Mouse (Mus musculus) left cerebral cortex, postnatal 25 days (tissue): ENCODE measurements around the gene Rbm19. TPM values are rescaled to one million over a fixed set of nuclear protein-coding genes. Genes with fewer than 3 reads are reported as not detected.
A peak's percentile ranks its signal among the peaks of the same experiment; 100 is the strongest.
"Not testable (repeated sequence)": the region's sequence is repeated elsewhere in the genome, so short reads cannot be mapped to it uniquely, and the experiment has no call there.

Experiments used
- DNase-seq, 2 experiments: peaks; one replicate each; pipeline ENCODE4 v3.0.0; 2022; ENCODE audit warnings: low spot score in 2 of 2, mixed read lengths in 1 of 2
- intact Hi-C: fragments of 180-260 bp; cut with DNase I; formaldehyde crosslinking; loops from one replicate; pipeline ENCODE4 v1.15.1; 2025
- total RNA-seq, 2 experiments: library from RNA; stranded (reverse); gene quantifications; 2 replicates each; pipeline ENCODE4 v1.2.3; 2021

The Rbm19 gene
- total RNA-seq, result 10 to 100 TPM; 20.1 to 24.7 TPM

DNA sequence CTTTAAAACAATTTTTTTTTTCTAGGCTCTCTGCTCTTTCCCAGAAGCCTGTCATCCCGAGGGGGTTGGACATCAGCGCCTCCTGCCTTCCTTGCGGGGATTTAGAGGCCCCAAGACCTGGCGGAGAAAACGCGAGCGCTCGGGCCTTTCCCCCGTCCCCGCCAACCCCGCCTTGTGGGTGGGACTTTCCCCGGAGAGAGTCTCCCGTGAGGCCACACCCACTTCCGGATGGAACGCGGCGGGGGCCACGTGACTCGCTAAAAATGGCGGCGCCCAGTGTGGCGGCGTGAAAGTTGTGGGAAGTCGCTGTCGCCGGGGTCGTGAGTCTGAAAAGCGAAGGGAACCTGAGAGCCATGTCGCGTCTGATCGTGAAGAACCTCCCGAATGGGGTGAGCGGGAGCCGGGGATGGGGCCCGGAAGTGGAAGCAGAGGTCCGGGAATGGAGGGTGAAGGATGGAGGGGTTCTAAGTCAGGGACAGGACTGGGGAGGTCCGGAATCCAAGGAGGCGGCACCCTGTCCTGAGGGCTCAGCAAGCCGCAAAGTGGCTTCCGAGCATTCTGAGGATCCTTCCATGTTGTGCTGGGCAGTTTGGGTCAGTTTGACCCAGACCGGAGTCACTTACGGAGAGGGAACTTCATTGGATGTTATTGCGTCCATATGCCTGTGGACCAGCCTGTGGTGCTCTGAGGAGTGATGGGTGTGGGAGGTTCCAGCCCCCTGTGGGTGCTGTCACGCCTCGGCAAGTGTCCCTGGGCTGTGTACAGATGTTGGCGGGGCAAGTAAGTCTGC, at the start of gene Rbm19:
TSS of gene Rbm19 (plus strand) at position 205 of the 790 bp plus-strand sequence.
- DNase-seq, result peak; percentile 90 to 95
- intact Hi-C loops, result no loop called here

DNA sequence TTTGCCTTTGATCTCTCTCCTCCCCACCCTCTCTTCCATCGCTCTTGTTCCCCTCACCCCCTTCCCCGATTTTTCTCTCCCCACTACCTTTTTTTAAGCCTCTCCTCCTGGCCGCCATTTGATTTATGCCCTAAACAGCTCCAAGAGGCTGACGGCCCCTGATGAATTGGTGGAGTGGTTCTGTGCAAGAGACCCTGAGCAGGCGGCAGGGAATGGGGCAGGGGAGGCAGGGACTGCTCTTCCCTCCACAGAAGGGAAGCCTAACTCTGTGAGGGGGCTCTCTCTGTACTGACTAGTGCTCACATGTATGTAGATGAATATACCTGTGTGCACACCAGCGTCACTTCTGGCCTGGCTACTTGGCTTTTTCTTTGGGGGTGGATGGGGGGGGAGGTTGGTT, 49.0 kb upstream of the Rbm19 start:
- DNase-seq, result no peak
- intact Hi-C loops, result no loop called here

GRCm38 (mm10) chr5:120074101-120074500, 42.2 kb upstream of the Rbm19 start:
- intact Hi-C loops, result no loop called here

DNA sequence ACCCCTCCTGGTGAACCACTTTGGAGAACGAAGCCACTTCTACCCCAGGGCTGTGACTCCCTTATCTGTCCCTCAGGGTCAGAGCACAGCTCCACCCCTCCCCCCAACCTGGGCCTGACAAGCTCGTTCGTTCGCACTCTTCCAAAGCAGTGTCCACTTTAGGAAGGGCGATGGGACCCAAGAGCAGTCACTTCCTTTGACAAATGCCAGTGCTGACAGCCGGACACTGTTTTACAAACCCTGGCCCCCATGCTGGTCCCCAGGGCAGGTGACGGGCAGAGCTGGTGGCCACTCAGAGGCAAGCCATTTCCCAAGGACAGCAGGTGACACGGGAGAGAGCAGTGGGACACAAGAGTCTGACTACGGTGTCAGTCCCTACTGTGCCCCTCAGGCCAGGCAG, 36.2 kb upstream of the Rbm19 start:
- DNase-seq, result no peak
- intact Hi-C loops, result no loop called here

More at GRCm38 (mm10) chr5:120074101-120074500, 42.2 kb upstream of the Rbm19 start:
- peak in 1 of 2 experiments; percentile 34 for DNase-seq

GRCm38 (mm10) chr5:120080468-120080867, 35.8 kb upstream of the Rbm19 start:
- DNase-seq, result no peak
- intact Hi-C loops, result no loop called here

GRCm38 (mm10) chr5:120088561-120088960, 27.7 kb upstream of the Rbm19 start:
- peak; percentile 84 to 87 for DNase-seq
- intact Hi-C loops, result loop anchor here (1.0 to 5.0 kb wide), 3 partner anchors 221 to 346 kb away; no protein-coding TSS in a partner anchor

DNA sequence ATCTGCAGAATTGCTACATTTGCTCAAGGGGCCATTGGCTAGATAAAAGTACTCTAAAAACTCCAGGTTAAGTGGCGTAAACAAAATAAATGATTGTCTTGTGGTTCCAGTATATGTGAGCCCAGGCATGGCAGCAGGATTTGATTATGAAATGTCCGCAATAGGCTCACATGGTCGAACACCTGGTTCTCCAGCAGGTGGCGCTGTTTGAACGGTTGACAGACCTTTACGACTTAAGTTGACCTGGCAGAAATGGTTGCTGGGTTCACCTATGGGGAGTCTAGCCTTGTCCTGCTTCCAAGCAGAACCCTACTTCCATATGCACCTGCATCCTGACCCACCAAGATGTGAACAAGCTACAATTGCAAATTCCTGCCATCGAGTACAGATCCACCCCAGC, 21.7 kb upstream of the Rbm19 start:
- no peak for DNase-seq
- intact Hi-C loops, result loop anchor here (5.0 kb wide), 1 partner anchor 1312 kb away; no protein-coding TSS in a partner anchor

DNA sequence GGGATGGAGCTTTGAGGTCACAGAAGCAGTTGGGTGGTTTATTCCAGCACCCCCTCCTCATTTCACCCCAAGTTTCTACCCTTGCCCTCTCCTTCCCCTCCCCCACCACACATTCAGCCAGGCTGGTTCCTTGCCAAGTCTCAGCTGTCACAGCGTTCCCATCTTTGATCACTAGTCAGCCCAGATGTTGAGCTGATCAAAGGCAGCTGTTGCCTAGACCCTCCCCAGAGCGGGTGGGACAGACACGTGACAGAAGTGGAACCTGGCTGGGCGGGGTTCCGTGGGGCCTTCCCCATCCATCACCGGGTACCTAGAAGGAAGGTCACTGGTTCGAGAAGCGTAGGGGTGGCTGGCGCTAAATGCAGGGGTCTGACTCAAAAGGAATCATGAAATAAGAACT, 19.2 kb upstream of the Rbm19 start:
- no peak for DNase-seq
- intact Hi-C loops, result no loop called here

DNA sequence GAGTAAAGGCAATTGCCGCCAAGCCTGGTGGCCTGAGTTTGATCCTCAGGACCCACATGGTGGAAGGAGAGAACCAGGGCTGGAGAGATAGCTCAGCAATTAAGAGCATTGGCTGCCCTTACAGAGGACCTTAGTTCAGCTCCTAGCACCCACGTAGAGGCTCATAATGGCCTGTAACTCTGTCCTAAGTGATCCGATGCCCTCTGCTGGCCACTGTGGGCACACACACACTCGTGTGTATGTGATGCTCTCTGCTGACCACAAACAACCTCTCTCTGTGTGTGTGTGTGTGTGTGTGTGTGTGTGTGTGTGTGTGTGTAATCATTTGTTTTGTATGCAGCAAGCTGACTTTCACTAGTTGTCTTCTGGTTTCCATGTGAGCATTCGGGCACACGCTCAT, 15.5 kb upstream of the Rbm19 start:
- intact Hi-C loops, result loop anchor here (5.0 kb wide), 1 partner anchor 1329 kb away; no protein-coding TSS in a partner anchor
- DNase-seq, result no peak

- intact Hi-C loops, result loop anchor here (5.0 kb wide), 1 partner anchor 1330 kb away; no protein-coding TSS in a partner anchor
- no peak for DNase-seq
Observed at GRCm38 (mm10) chr5:120102097-120102496, 14.2 kb upstream of the Rbm19 start.

GRCm38 (mm10) chr5:120102732-120103131, 13.5 kb upstream of the Rbm19 start:
- peak; percentile 48 to 51 for DNase-seq
- intact Hi-C loops, result loop anchor here (1.0 to 5.0 kb wide), 2 partner anchors 361 to 1330 kb away; no protein-coding TSS in a partner anchor

GRCm38 (mm10) chr5:120103458-120103857, 12.8 kb upstream of the Rbm19 start:
- intact Hi-C loops, result loop anchor here (1.0 to 5.0 kb wide), 2 partner anchors 362 to 1331 kb away; no protein-coding TSS in a partner anchor
- DNase-seq, result no peak

GRCm38 (mm10) chr5:120106424-120107073, 9.7 kb upstream of the Rbm19 start:
- DNase-seq, result peak in 1 of 2 experiments; percentile 60
- intact Hi-C loops, result no loop called here

GRCm38 (mm10) chr5:120114361-120114760, 1.9 kb upstream of the Rbm19 start:
- no peak for DNase-seq
- intact Hi-C loops, result no loop called here

GRCm38 (mm10) chr5:120117161-120117560, 896 bp downstream of the Rbm19 start:
- intact Hi-C loops, DNase-seq: not testable (repeated sequence)

- intact Hi-C loops, result no loop called here
- DNase-seq, result no peak
Observed at GRCm38 (mm10) chr5:120124881-120125690, 8.8 kb downstream of the Rbm19 start.

DNA sequence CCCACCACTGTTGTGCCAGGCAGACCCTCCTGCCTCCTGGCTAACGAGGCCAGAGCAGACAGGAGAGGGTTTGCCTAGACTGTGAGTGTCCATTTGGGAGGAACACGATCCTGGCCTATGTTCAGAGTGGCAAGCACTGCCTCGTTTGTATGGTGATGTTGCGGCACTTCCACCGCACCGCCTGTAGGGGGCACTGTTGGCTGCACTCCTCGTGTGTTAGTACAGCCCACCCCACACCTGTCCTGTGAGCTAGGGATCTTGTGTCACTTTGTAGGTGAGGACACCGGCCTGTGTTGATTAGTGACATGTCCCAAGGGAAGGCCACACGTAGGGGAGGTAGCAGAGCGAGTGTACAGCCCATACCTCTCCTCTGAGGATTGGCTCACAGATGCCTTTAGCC, 11.4 kb downstream of the Rbm19 start:
- intact Hi-C loops, result no loop called here
- DNase-seq, result no peak

DNA sequence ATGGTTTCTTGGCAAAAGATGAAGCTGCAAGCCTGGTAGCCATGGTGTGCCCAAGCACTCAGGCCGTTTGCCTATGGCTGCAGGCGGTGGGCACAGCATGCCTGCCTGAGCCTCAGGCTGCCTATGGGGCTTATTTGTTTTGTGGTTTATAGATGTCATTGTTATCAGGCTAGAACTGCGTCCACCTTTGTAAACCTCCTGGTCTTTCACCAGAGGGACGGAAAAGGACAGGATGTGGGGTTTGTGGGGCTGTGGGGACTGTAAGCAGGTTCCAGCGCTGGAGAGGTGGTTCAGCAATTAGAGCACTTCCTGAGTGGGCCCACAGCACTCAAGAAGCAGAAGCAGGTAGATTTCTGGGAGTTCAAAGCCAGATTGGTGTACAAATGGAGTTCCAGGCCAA, 12.2 kb downstream of the Rbm19 start:
- intact Hi-C loops, result no loop called here
- no peak for DNase-seq

GRCm38 (mm10) chr5:120129070-120129469, 12.8 kb downstream of the Rbm19 start:
- no peak for DNase-seq
- intact Hi-C loops, result no loop called here

DNA sequence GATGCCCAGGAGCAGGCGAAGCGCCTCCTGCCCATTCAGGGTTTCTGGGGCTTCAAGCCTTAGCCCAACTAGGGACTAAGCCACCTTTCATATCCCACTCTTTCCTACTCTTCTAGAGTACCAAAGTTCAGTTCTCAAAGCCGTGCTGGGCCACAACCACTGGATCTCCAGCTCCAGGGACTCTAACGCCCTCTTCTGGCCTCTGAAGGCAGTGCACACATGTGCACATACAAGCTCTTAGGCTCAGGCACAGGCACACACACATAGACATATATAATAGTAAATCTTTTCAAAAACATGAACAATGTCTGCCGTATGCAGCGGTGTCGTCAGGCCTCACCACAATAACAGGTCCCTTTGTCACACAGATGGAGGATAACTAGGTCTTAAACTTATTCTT, 13.5 kb downstream of the Rbm19 start:
- intact Hi-C loops, result no loop called here
- no peak for DNase-seq
